Comparison of ENCODE assay signal across 18 mouse cellular contexts in genomic region chr2:168096487-168096886, GRCm38 (mm10). TPM values are rescaled to one million over a fixed set of nuclear protein-coding genes. Genes with fewer than 3 reads are reported as not detected.
A peak's percentile ranks its signal among the peaks of the same experiment; 100 is the strongest.
DNase-seq lines count a peak whose midpoint lies in the region; ATAC-seq and TF ChIP-seq lines count a peak whose summit lies in the region.
"Had no signal": no experiment of that assay in that cellular context is flagged by ENCODE, and none has a peak within 500 bp of the region (broad histone marks: within the 10 kb centered on the region; RNA-seq: fewer than 3 reads in every experiment).

No protein-coding gene starts in this region.

- no peak for TF ChIP-seq POLR2A in lung, adult 2 months (IDR thresholded peaks at IDR 0.05; ENCODE audit: borderline replicate concordance, extremely low read depth, low read depth, low read length)

- no peak overlapping the region for H3K4me3 ChIP-seq in lung, embryonic 16.5 days (ENCODE audit: low read length)
- no peak overlapping the region for H3K4me3 ChIP-seq in lung, adult 2 months (replicated peaks; ENCODE audit: extremely low read depth, low read depth, low read length)
- H3K4me3 ChIP-seq in stomach, embryonic 14.5 days (ENCODE audit: low read depth, low read length), result no peak overlapping the region
- H3K4me3 ChIP-seq: embryonic facial prominence, embryonic 13.5 days; left cerebral cortex, adult 2 months; limb, embryonic 13.5 days had no signal

- DNase-seq in frontal cortex, adult 2 months (ENCODE audit: extremely low spot score in 1 of 2, low spot score in 1 of 2), result no peak
- DNase-seq in kidney, adult 11 months, result peak; percentile 65
- no peak for DNase-seq in kidney, adult 8-10 months
- no peak for DNase-seq in lung, adult 2 months
- no peak for DNase-seq in spleen, adult 18-20 months
- DNase-seq: adrenal gland, postnatal 14 days; cerebellum, adult 2 months; gastrocnemius, postnatal 14 days; lung, embryonic 14.5 days; right cerebral cortex, adult 18-20 months; thymus, postnatal 4 days had no signal

- H3K27me3 ChIP-seq in lung, embryonic 16.5 days (ENCODE audit: control insufficient read depth, insufficient read depth, low read depth, low read length), result no peaks in the 10 kb centered on the region
- no peaks in the 10 kb centered on the region for H3K27me3 ChIP-seq in stomach, embryonic 14.5 days (ENCODE audit: control insufficient read depth, insufficient read depth, low read length)
- H3K27me3 ChIP-seq: embryonic facial prominence, embryonic 13.5 days; limb, embryonic 13.5 days had no signal

- TF ChIP-seq CTCF in lung, adult 2 months (IDR thresholded peaks at IDR 0.05; ENCODE audit: insufficient read depth, low read length), result no peak

- H3K4me1 ChIP-seq in lung, embryonic 16.5 days (replicated peaks; ENCODE audit: control insufficient read depth, insufficient read depth, low read length), result peaks cover 15% of the 10 kb centered on the region
- H3K4me1 ChIP-seq in lung, adult 2 months (ENCODE audit: control insufficient read depth, insufficient read depth, low read length), result no peaks in the 10 kb centered on the region
- peaks cover 31% of the 10 kb centered on the region; the same call in 1 of the 2 replicates for H3K4me1 ChIP-seq in stomach, embryonic 14.5 days (ENCODE audit: control insufficient read depth, insufficient read depth, low read length)

- 0 out of 2 replicates have a peak, but pooled peaks have one; percentile 13 for ATAC-seq in frontal cortex, adult (ENCODE audit: low TSS enrichment)
- ATAC-seq in lung, embryonic 16.5 days (ENCODE audit: low read depth), result no peak
- ATAC-seq in stomach, embryonic 14.5 days (ENCODE audit: insufficient number of reproducible peaks, insufficient read depth, low FRiP score, low read depth), result no peak

- 73% methylated on average over 3 of the region's 3 CpGs for WGBS in lung, embryonic 16.5 days
- 69% methylated on average over 3 of the region's 3 CpGs for WGBS in lung, adult 2 months
- WGBS in stomach, embryonic 14.5 days, result 84% methylated on average over 3 of the region's 3 CpGs

- no peaks in the 10 kb centered on the region for H3K9me3 ChIP-seq in lung, embryonic 16.5 days (ENCODE audit: control insufficient read depth, low read length)
- H3K9me3 ChIP-seq in stomach, embryonic 14.5 days (ENCODE audit: control insufficient read depth, low read depth, low read length), result no peaks in the 10 kb centered on the region
- H3K9me3 ChIP-seq: embryonic facial prominence, embryonic 13.5 days; limb, embryonic 13.5 days had no signal

- 0 out of 2 replicates have a peak overlapping the region, but pooled peaks have one; percentile 16 for H3K9ac ChIP-seq in lung, embryonic 16.5 days (ENCODE audit: low read length)
- H3K9ac ChIP-seq in stomach, embryonic 14.5 days (replicated peaks; ENCODE audit: low read depth, low read length), result no peak overlapping the region
- H3K9ac ChIP-seq: embryonic facial prominence, embryonic 13.5 days; limb, embryonic 13.5 days; lung, embryonic 14.5 days had no signal

- no peaks in the 10 kb centered on the region for H3K36me3 ChIP-seq in lung, embryonic 16.5 days (ENCODE audit: control insufficient read depth, insufficient read depth, low read length)
- H3K36me3 ChIP-seq in stomach, embryonic 14.5 days (ENCODE audit: control insufficient read depth, insufficient read depth, low read length), result peaks cover 8% of the 10 kb centered on the region; the same call in 1 of the 2 replicates
- H3K36me3 ChIP-seq: embryonic facial prominence, embryonic 13.5 days had no signal

- no peak overlapping the region for H3K27ac ChIP-seq in lung, embryonic 16.5 days (ENCODE audit: low read length)
- 0 out of 2 replicates have a peak overlapping the region, but pooled peaks have one; percentile 10 for H3K27ac ChIP-seq in stomach, embryonic 14.5 days (ENCODE audit: low read length)
- H3K27ac ChIP-seq: left cerebral cortex, adult 2 months had no signal

- H3K4me2 ChIP-seq in lung, embryonic 16.5 days (ENCODE audit: low read depth, low read length), result no peak overlapping the region
- H3K4me2 ChIP-seq in stomach, embryonic 14.5 days (replicated peaks; ENCODE audit: low read depth, low read length), result no peak overlapping the region
- H3K4me2 ChIP-seq: embryonic facial prominence, embryonic 13.5 days; heart, embryonic 11.5 days; limb, embryonic 13.5 days; lung, embryonic 14.5 days had no signal

RNA-seq across cellular contexts. Expression of gene Pard6b, which starts 15.7 kb away (rescaled TPM):
- 3.9 and 4.1 TPM in 2 replicates for polyA plus RNA-seq in frontal cortex, adult 2 months (2012; rRNA removed)
- 11.4 and 12.6 TPM in 2 replicates for polyA plus RNA-seq in lung, embryonic 16.5 days (2015; fragmentation: Nextera tagmentation; extraction: Ambion mirVana)
- 51.6 and 60.1 TPM in 2 replicates for polyA plus RNA-seq in lung, adult 2 months (2012; rRNA removed)
- 12.3 and 13.2 TPM in 2 replicates for polyA plus RNA-seq in stomach, embryonic 14.5 days (2014; fragmentation: Nextera tagmentation; extraction: Ambion mirVana)
